Mouse (Mus musculus) CH12F3 (cell line): ENCODE data around the gene Fut2.

Experiments
- in situ Hi-C: fragments of 300-500 bp; cut with MboI; formaldehyde crosslinking; loops from 2 replicates; pipeline ENCODE4 v1.14.3; 2020; ENCODE audit warnings: low sequenced_read_pairs

The Fut2 gene

DNA sequence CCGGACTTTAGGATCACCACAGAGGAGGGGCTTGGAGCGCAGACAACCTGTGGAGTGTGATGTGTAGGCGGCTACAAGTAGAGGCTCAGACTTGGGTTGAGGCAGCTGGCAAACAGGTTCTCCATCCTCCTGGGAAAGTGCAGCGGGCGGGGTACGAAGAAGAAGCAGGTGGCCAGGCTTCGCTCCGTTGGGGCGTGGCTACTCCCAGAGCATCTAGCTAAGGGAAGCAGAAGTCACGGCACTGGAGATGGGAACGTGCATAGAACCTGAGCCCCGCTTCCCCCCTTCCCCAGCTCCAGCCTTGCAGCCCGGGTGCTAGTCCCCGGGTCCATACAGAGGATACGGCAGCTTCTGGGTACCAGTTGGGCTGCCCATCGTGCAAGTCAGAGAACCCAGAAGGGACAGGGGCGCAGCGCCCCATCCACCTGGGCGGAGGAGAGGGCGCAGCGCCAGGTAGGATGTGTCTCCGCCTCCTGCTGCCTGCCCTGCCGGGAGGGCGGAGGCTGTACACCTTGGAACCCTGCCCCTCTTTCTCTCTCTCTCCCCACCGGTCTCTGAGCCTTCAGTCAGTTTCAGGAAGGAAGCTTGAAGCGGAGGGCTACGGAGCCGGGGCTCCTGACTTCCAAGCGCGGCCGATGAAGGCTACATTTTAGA is 49.0 kb downstream of the Fut2 start, which contains the start of gene Fut1:
Gene Fut1, plus strand, starts transcription at position 248 of the 654 bp plus-strand sequence.
- in situ Hi-C loops = no loop called here

DNA sequence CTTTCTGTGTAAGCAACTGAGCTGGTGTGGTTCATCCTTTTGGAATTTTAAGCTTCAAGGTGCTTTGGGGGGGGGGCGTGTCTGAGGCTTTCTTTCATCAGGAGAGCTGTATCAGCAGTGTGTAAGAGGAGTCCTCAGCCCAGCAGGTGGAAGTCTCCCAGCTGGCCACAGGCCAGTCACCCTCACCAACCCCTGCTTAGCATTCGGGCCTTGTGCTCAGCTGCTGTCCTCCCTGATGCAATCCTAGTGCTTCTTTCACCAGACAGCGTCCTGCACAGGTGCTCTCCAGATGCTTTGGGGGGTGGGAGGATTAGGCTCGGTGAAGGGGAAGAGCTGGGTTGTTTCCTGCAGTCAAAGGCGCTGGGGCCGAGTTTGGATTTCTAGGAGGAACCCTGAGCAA is 49.9 kb downstream of the Fut2 start:
- in situ Hi-C loops = no loop called here

DNA sequence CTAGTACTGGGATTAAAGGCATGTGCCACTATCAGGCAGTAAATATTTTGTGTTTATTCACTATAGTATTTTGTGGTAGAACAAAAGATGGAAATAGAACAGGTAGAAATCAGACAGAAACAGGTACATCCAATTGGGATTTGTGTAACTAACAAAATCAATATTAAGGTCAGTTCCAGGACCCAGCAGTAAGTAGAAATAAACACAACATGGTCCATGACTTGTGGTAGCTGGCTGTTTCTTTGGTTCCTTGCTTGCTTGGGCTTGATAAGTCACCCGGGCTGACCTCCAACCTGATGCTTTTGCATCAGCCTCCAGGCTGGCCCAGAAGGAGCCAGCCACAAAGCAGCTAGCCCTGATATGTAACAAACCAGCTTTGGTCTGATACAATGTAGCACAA is 56.7 kb downstream of the Fut2 start:
- in situ Hi-C loops = no loop called here

DNA sequence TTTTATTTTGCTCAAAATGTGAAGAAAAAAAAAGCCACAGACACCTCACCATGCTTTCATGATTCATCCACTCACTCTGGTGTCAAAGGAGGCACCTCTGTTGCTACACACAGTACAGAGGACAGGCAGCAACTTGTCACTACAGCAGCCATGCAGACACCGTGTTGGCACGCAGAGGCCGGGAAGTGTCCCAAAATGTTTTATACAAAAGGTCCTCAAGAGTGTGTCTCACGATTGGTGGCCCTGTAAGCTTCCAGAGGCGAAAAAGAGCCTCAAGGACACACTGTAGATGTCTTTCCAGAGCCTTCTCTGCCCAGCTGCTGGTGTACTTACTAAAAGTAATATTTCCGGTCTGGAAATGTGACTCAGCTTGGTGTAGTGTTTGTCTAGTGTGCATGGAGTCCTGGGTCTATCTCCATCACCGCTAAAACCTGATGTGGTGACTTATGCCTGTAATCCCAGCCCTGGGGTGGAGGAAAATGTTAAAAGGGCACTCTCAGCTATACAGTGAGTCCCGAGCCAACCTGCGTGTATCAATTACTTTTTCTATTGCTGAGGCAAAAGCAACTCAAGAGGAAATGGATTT is 60.4 kb downstream of the Fut2 start:
- in situ Hi-C loops = no loop called here

DNA sequence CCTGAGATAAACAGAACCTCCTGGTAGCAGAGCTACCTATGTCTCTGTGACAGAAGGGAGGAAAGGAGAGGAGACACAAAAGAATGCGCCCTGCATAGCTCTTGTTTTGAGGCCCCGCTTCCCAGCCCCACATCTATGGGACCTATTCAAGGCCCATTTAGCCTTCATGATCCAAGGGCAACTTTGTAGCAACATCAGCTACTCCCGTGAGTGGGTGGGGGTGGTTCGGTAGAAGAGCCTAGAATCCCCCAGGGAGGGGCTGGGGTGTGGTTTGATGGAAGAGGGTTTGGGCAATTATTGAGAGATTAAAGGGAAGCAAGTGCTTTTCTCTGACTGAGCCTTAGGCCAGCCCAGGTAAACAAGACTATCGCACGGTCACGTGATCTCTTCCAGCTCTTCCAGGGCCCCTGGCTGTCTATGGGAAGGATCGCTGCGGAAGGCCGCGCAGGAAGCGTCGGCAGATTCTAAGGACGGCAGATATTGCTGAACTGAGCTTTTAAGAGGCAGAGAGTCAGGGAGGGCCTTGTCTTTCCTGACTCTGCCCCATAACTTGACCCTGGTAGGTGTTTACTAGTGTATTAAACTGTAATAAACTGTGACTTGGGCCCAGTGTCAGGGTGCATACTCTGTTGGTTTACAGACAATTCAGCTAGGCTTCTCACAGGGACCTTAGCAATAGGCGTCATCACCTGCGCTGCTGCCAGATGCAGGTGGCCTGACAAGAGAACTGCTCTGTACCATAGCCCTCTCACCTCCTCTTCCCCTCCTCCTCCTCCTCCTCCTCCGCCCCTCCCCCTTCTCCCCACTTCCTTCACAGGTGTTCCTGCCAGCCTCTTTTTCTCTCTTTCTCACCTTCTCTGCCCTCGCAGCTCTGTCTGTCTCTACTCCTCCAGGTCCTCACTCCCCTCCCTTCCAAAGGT is 67.0 kb downstream of the Fut2 start:
- in situ Hi-C loops = loop anchor here (10.0 kb wide), 1 partner anchor 86 kb away; the partner anchor contains the start of gene Ntn5
